Comparison of ENCODE assay signal across 9 mouse cellular contexts in the genomic region with DNA sequence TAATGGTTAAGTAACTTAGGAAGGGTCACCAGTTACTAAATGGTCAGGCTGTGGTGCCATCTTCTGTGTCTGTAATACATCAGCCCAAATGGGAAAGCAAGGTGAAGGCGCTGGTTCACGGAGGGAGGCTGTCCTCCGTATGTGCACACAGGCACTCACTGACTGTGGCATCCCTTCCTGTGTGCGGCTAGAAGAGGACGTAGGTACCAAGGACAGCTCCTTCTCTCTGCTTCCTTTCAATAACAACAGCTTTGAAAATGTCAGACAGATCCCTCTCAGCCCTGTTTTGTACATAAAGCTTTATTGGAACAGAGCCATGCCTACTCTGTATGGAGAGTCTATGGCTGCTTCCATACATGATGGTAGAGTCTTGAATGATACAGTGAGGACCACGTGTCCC. TPM values are rescaled to one million over a fixed set of nuclear protein-coding genes. Genes with fewer than 3 reads are reported as not detected.
DNase-seq lines count a peak whose midpoint lies in the region; ATAC-seq and TF ChIP-seq lines count a peak whose summit lies in the region.
"Had no signal": no experiment of that assay in that cellular context is flagged by ENCODE, and none has a peak within 500 bp of the region (broad histone marks: within the 10 kb centered on the region; RNA-seq: fewer than 3 reads in every experiment).

No protein-coding gene starts in this region.

- no peak for TF ChIP-seq CTCF in midbrain, postnatal 0 days (IDR thresholded peaks at IDR 0.05)

- peaks cover 9% of the 10 kb centered on the region; the same call in 1 of the 2 replicates for H3K27me3 ChIP-seq in kidney, embryonic 16.5 days (ENCODE audit: insufficient read depth, low read length)
- H3K27me3 ChIP-seq in midbrain, postnatal 0 days (ENCODE audit: insufficient read depth, low read length), result no peaks in the 10 kb centered on the region

- H3K9ac ChIP-seq in kidney, embryonic 16.5 days (replicated peaks; ENCODE audit: low read length), result no peak overlapping the region
- H3K9ac ChIP-seq in midbrain, postnatal 0 days (replicated peaks; ENCODE audit: low read length, poor library complexity, severe bottlenecking), result no peak overlapping the region
- H3K9ac ChIP-seq: limb, embryonic 13.5 days had no signal

- H3K9me3 ChIP-seq in kidney, embryonic 16.5 days (ENCODE audit: low read length), result no peaks in the 10 kb centered on the region
- H3K9me3 ChIP-seq in midbrain, postnatal 0 days (ENCODE audit: low read length), result no peaks in the 10 kb centered on the region
- H3K9me3 ChIP-seq: limb, embryonic 13.5 days had no signal

- H3K4me1 ChIP-seq in kidney, embryonic 16.5 days (ENCODE audit: insufficient read depth, low read length), result 0 out of 2 replicates have a peak, but pooled peaks cover 3% of the 10 kb centered on the region
- 0 out of 2 replicates have a peak, but pooled peaks cover 4% of the 10 kb centered on the region for H3K4me1 ChIP-seq in midbrain, postnatal 0 days (ENCODE audit: insufficient read depth, low read length)
- H3K4me1 ChIP-seq: limb, embryonic 13.5 days had no signal

- no peaks in the 10 kb centered on the region for H3K36me3 ChIP-seq in kidney, embryonic 16.5 days (ENCODE audit: insufficient read depth, low read length)
- no peaks in the 10 kb centered on the region for H3K36me3 ChIP-seq in midbrain, postnatal 0 days (ENCODE audit: insufficient read depth, low read length)
- H3K36me3 ChIP-seq: limb, embryonic 13.5 days had no signal

- ATAC-seq in kidney, embryonic 16.5 days (ENCODE audit: low FRiP score, low TSS enrichment), result no peak
- ATAC-seq in midbrain, postnatal 0 days (ENCODE audit: low FRiP score), result no peak; the same call in 1 of the 2 replicates

- H3K27ac ChIP-seq in kidney, embryonic 16.5 days (ENCODE audit: low read length), result no peak overlapping the region
- H3K27ac ChIP-seq in midbrain, postnatal 0 days (ENCODE audit: low read depth, low read length), result no peak overlapping the region
- H3K27ac ChIP-seq: limb, embryonic 13.5 days had no signal

- H3K4me3 ChIP-seq in kidney, embryonic 16.5 days (ENCODE audit: low read length), result no peak overlapping the region
- H3K4me3 ChIP-seq in midbrain, postnatal 0 days (ENCODE audit: low read depth, low read length), result no peak overlapping the region
- H3K4me3 ChIP-seq: limb, embryonic 13.5 days had no signal

- no peak overlapping the region for H3K4me2 ChIP-seq in kidney, embryonic 16.5 days (replicated peaks; ENCODE audit: low read depth, low read length)
- no peak overlapping the region for H3K4me2 ChIP-seq in midbrain, postnatal 0 days (ENCODE audit: low read depth, low read length, poor library complexity, severe bottlenecking)
- H3K4me2 ChIP-seq: limb, embryonic 13.5 days had no signal

- WGBS in kidney, embryonic 16.5 days, result 3% methylated on average over 6 of the region's 6 CpGs
- WGBS in midbrain, postnatal 0 days, result 18% methylated on average over 6 of the region's 6 CpGs

- DNase-seq in kidney, adult 9 months, result peak; percentile 33
- DNase-seq in Muller cell, postnatal 12 days (ENCODE audit: inconsistent ontology term), result peak; percentile 48
- peak; percentile 85 for DNase-seq in embryo, embryonic 10 days (ENCODE audit: low spot score)
- DNase-seq in lung, postnatal 36 days, result peak; percentile 21
- no peak for DNase-seq in T-cell, adult 2 months (ENCODE audit: low spot score)
- DNase-seq in midbrain, postnatal 0 days (ENCODE audit: low spot score), result no peak
- DNase-seq: heart, postnatal 36 days had no signal

RNA-seq across cellular contexts. Expression of a gene that starts 57.7 kb away (rescaled TPM):
- 0.45 and 0.67 TPM in 2 replicates for polyA plus RNA-seq in kidney, embryonic 16.5 days (2015; fragmentation: Nextera tagmentation; extraction: Ambion mirVana)
- 59.2 and 66.7 TPM in 2 replicates for total RNA-seq in midbrain, postnatal 0 days (2014; rRNA removed)
- polyA plus RNA-seq in midbrain, postnatal 0 days (2015; fragmentation: Nextera tagmentation; extraction: Ambion mirVana), result 28.6 and 32.7 TPM in 2 replicates

Comparison
In these comparisons a context has a peak if more than half of its experiments do, and no peak if none do; other contexts are left out.
1. DNase-seq: peak in kidney, adult 9 months (single experiment), Muller cell, postnatal 12 days (single experiment), embryo, embryonic 10 days (single experiment) and lung, postnatal 36 days (single experiment); none in T-cell, adult 2 months (single experiment) and midbrain, postnatal 0 days (single experiment).
2. RNA of a gene that starts 57.7 kb away (polyA plus RNA-seq): 28.6 to 32.7 TPM in midbrain, postnatal 0 days; 0.45 to 0.67 TPM in kidney, embryonic 16.5 days; every median in the first group is over 10 times any median in the second.